Mouse (Mus musculus): ENCODE measurements around the gene Cnn3. TPM values are rescaled to one million over a fixed set of nuclear protein-coding genes. Genes with fewer than 3 reads are reported as not detected.

The Cnn3 gene
- total and polyA plus RNA-seq, 2 experiments from 2014 or later: 180 to 317 TPM

- ATAC-seq: no peak
- WGBS: 5% methylated on average over 1 of the region's 2 CpGs
- H3K4me3 ChIP-seq (ENCODE audit: low read length): no peak overlapping the region
- H3K4me2 ChIP-seq (ENCODE audit: low read depth, low read length): no peak overlapping the region
- no peaks in the 10 kb centered on the region for H3K27me3 ChIP-seq (ENCODE audit: insufficient read depth, low read length)
- no peaks in the 10 kb centered on the region for H3K36me3 ChIP-seq (ENCODE audit: insufficient read depth, low read length)
- DNase-seq (ENCODE audit: low spot score): no peak
- peaks cover 12% of the 10 kb centered on the region; the same call in 1 of the 2 replicates for H3K4me1 ChIP-seq (ENCODE audit: insufficient read depth, low read length)
- H3K9me3 ChIP-seq (ENCODE audit: low read length): no peaks in the 10 kb centered on the region
- no peak for TF ChIP-seq CTCF (IDR thresholded peaks at IDR 0.05; ENCODE audit: low read depth)
- no peak overlapping the region for H3K9ac ChIP-seq (replicated peaks; ENCODE audit: low read length)
- peak overlapping the region; percentile 38; the same call in 1 of the 2 replicates for H3K27ac ChIP-seq
Measured at GRCm38 (mm10) chr3:121468136-121468535, 41.8 kb downstream of the Cnn3 start.

DNA sequence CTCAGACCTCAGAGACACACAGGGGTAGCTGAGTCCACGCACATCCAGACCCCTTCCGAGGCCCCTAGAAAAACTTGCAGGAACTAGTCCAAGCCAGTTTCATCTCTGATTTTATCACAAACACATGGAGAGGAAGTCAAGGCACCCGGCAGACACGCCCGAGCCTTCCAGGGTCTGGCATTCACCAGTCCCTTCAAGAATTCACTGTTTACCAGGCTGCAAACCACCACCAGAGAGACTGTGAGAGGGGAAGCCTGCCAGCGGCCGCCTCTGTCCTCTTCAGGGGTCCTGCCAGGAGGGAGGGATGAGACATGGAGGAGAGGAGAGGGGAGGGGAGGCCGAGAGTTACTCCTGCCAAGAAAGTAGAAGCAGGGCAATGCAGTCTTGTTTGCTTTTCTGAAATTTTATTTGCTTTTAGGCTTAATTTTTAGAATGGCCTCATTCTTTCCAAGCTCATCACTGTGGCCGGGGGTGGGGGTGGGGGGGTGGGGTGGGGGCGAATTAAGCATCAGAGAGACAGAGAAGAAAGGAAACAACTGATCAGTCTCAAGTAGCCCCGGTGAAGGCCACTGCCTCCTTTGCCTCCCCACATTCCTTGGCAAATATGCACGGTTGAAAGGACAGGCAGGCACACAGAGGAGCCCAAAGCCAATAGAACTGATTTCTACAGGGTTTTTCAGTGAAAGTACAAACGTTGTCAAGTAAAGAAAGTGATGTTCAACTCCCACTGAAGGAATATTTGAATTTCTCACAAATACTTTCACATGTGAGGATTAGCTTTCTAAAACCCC, 43.1 kb downstream of the Cnn3 start:
- Histone ChIP-seq H3K27ac (peak overlapping the region; percentile 38), H3K9me3 (ENCODE audit: low read length) (no peaks in the 10 kb centered on the region), H3K27me3 (ENCODE audit: insufficient read depth, low read length) (no peaks in the 10 kb centered on the region), H3K4me3 (ENCODE audit: low read length) (no peak overlapping the region), H3K36me3 (ENCODE audit: insufficient read depth, low read length) (no peaks in the 10 kb centered on the region), H3K4me2 (ENCODE audit: low read depth, low read length) (0 out of 2 replicates have a peak overlapping the region, but pooled peaks have one; percentile 1), H3K9ac (replicated peaks; ENCODE audit: low read length) (no peak overlapping the region), H3K4me1 (ENCODE audit: insufficient read depth, low read length) (peaks cover 12% of the 10 kb centered on the region; the same call in 1 of the 2 replicates)
- DNase-seq (ENCODE audit: low spot score): peak; percentile 81
- peak; percentile 93 for ATAC-seq
- 9% methylated on average over 12 of the region's 13 CpGs for WGBS
- TF ChIP-seq CTCF (IDR thresholded peaks at IDR 0.05; ENCODE audit: low read depth): no peak

DNA sequence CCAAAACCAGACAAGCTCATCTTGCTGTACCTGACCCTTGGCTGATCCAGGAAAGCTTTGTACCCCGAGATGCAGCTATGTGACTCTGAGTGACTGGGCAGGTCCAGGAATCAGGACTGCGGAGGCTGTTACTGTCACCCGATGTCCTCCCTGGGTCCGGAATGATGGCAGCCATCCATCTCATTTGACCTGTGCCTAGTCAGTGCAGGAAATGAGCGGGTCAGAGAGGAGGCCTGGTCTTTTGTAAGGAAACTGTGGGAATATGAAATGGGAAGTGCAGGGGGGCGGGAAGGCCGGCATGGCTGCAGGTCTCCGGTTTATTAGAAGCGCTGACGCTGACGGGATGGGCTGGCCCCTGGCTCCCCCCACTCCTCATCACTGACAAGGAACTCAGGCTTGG, 45.4 kb downstream of the Cnn3 start:
- no peak overlapping the region for H3K27ac ChIP-seq
- H3K36me3 ChIP-seq (ENCODE audit: insufficient read depth, low read length): no peaks in the 10 kb centered on the region
- no peak overlapping the region for H3K9ac ChIP-seq (replicated peaks; ENCODE audit: low read length)
- DNase-seq (ENCODE audit: low spot score): no peak
- no peaks in the 10 kb centered on the region for H3K9me3 ChIP-seq (ENCODE audit: low read length)
- no peak overlapping the region for H3K4me2 ChIP-seq (ENCODE audit: low read depth, low read length)
- H3K4me1 ChIP-seq (ENCODE audit: insufficient read depth, low read length): peaks cover 3% of the 10 kb centered on the region; the same call in 1 of the 2 replicates
- TF ChIP-seq CTCF (IDR thresholded peaks at IDR 0.05; ENCODE audit: low read depth): no peak
- H3K4me3 ChIP-seq (ENCODE audit: low read length): no peak overlapping the region
- WGBS: 63% methylated on average over 11 of the region's 11 CpGs
- no peak for ATAC-seq
- no peaks in the 10 kb centered on the region for H3K27me3 ChIP-seq (ENCODE audit: insufficient read depth, low read length)

GRCm38 (mm10) chr3:121474738-121475137, 48.4 kb downstream of the Cnn3 start:
- Histone ChIP-seq H3K36me3 (ENCODE audit: insufficient read depth, low read length) (no peaks in the 10 kb centered on the region), H3K4me3 (ENCODE audit: low read length) (no peak overlapping the region), H3K27me3 (ENCODE audit: insufficient read depth, low read length) (no peaks in the 10 kb centered on the region), H3K4me2 (ENCODE audit: low read depth, low read length) (no peak overlapping the region), H3K27ac (no peak overlapping the region), H3K9ac (replicated peaks; ENCODE audit: low read length) (no peak overlapping the region), H3K9me3 (ENCODE audit: low read length) (no peaks in the 10 kb centered on the region), H3K4me1 (ENCODE audit: insufficient read depth, low read length) (peaks cover 3% of the 10 kb centered on the region; the same call in 1 of the 2 replicates)
- DNase-seq (ENCODE audit: low spot score): no peak
- no peak for TF ChIP-seq CTCF (IDR thresholded peaks at IDR 0.05; ENCODE audit: low read depth)
- ATAC-seq: no peak
- WGBS: 73% methylated on average over 3 of the region's 3 CpGs

GRCm38 (mm10) chr3:121480030-121480960, 54.0 kb downstream of the Cnn3 start:
- H3K9me3 ChIP-seq (ENCODE audit: low read length): no peaks in the 10 kb centered on the region
- no peaks in the 10 kb centered on the region for H3K4me1 ChIP-seq (ENCODE audit: insufficient read depth, low read length)
- ATAC-seq: 0 out of 2 replicates have a peak, but pooled peaks have one; percentile 46
- no peaks in the 10 kb centered on the region for H3K36me3 ChIP-seq (ENCODE audit: insufficient read depth, low read length)
- no peak overlapping the region for H3K27ac ChIP-seq
- no peak overlapping the region for H3K4me2 ChIP-seq (ENCODE audit: low read depth, low read length)
- no peak overlapping the region for H3K4me3 ChIP-seq (ENCODE audit: low read length)
- H3K27me3 ChIP-seq (ENCODE audit: insufficient read depth, low read length): no peaks in the 10 kb centered on the region
- no peak for TF ChIP-seq CTCF (IDR thresholded peaks at IDR 0.05; ENCODE audit: low read depth)
- WGBS: 51% methylated on average over 26 of the region's 26 CpGs
- no peak overlapping the region for H3K9ac ChIP-seq (replicated peaks; ENCODE audit: low read length)
- DNase-seq (ENCODE audit: low spot score): no peak

DNA sequence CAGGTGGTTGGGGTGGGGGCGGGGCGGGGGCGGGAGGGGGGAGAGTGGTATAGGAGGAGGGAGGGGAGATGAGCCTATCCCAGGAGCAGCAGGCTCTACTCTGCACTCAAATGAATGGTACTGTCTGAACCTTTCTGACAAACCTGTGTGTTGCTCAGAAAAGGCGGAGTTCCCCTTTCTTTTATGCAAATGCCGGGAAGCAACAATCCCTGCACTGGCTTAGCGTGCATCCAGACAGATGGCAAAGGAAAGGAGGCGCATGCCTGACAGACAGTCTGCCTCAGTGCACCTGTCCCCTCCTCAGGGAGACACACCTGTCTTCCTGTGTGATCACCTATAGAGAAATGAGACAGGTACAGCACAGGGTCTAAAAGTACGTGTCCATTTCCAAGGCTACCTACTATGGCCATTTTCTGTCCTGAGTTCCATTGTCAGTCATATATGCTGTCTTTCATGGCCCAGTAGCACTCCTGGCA, 54.7 kb downstream of the Cnn3 start:
- Histone ChIP-seq H3K4me1 (ENCODE audit: insufficient read depth, low read length) (no peaks in the 10 kb centered on the region), H3K9ac (replicated peaks; ENCODE audit: low read length) (no peak overlapping the region), H3K27ac (no peak overlapping the region), H3K4me2 (ENCODE audit: low read depth, low read length) (no peak overlapping the region), H3K36me3 (ENCODE audit: insufficient read depth, low read length) (no peaks in the 10 kb centered on the region), H3K4me3 (ENCODE audit: low read length) (no peak overlapping the region), H3K27me3 (ENCODE audit: insufficient read depth, low read length) (no peaks in the 10 kb centered on the region), H3K9me3 (ENCODE audit: low read length) (no peaks in the 10 kb centered on the region)
- TF ChIP-seq CTCF (IDR thresholded peaks at IDR 0.05; ENCODE audit: low read depth): no peak
- DNase-seq (ENCODE audit: low spot score) (no peak), ATAC-seq (no peak)
- 49% methylated on average over 8 of the region's 8 CpGs for WGBS

Measured in hindbrain, postnatal 0 days (tissue).